Mouse (Mus musculus): Measurements from ENCODE around the gene Dennd1a.

DNA sequence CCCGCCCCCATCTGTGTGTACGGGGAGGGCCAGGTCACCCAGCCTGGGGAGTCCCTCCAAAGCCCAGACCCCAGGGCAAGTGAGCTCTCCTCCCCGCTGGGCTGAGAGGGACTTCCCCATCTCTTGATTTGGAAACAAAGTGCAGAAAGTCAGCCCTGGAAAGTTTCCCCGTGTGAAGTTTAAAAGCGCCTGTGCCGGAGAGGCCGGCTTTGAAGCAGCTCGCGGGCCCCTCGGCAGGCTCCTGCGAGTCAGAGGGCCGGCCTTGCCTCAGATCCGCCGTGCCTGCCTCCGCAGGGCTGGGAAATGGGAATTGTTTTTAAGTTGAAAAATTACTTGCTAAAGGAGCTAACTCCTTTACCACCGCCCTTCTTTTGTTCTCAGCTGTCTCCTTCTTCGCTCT, 49.4 kb upstream of the Dennd1a start:
- TF ChIP-seq CTCF (IDR thresholded peaks at IDR 0.05; ENCODE audit: extremely low read depth, insufficient read depth, low read length) (no peak), POLR2A (IDR thresholded peaks at IDR 0.05; ENCODE audit: extremely low read depth, insufficient read depth, low read length) (no peak)
